Mouse (Mus musculus): ENCODE data around the gene Gm20388. TPM values are rescaled to one million over a fixed set of nuclear protein-coding genes. Genes with fewer than 3 reads are reported as not detected.

Gene Gm20388
- polyA plus RNA-seq, 1 experiment from 2014 or later = 4.4 TPM

- Histone ChIP-seq H3K9ac (replicated peaks) (no peak overlapping the region), H3K27me3 (no peaks in the 10 kb centered on the region), H3K36me3 (peaks cover 82% of the 10 kb centered on the region), H3K4me2 (replicated peaks) (no peak overlapping the region), H3K4me1 (replicated peaks) (0 out of 2 replicates have a peak, but pooled peaks cover 3% of the 10 kb centered on the region), H3K27ac (no peak overlapping the region), H3K4me3 (replicated peaks) (no peak overlapping the region), H3K9me3 (no peaks in the 10 kb centered on the region)
- 95% methylated on average over 11 of the region's 11 CpGs for WGBS
- no peak for ATAC-seq
These were observed 2070.3 kb downstream of the Gm20388 start for GRCm38 (mm10) chr8:121980792-121981519.

DNA sequence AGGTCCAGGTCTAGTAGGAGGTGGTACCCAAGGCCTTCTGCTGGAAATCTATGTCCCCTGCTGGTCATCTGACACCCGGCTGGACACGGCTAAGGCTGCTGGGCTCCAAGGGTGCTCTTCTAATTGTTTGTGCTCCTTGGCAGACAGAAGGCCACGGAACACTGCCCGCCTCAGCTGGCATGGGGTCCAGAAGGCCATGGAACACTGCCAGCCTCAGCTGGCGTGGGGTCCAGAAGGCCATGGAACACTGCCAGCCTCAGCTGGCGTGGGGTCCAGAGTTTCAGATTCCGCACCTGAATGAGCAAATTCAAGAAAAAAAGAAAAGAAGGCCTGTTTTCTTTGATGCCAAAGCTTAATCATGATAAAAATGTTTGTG, 2070.9 kb downstream of the Gm20388 start:
- no peak overlapping the region for H3K9ac ChIP-seq (replicated peaks)
- no peak overlapping the region for H3K4me2 ChIP-seq (replicated peaks)
- H3K4me3 ChIP-seq (replicated peaks) = no peak overlapping the region
- ATAC-seq = no peak
- H3K4me1 ChIP-seq (replicated peaks) = 0 out of 2 replicates have a peak, but pooled peaks cover 3% of the 10 kb centered on the region
- 85% methylated on average over 7 of the region's 7 CpGs for WGBS
- H3K36me3 ChIP-seq = peaks cover 81% of the 10 kb centered on the region
- H3K27ac ChIP-seq = no peak overlapping the region
- H3K27me3 ChIP-seq = no peaks in the 10 kb centered on the region
- H3K9me3 ChIP-seq = no peaks in the 10 kb centered on the region

GRCm38 (mm10) chr8:121985673-121986072, 2075.0 kb downstream of the Gm20388 start:
- Histone ChIP-seq H3K9ac (replicated peaks) (no peak overlapping the region), H3K27ac (no peak overlapping the region), H3K27me3 (no peaks in the 10 kb centered on the region), H3K4me1 (replicated peaks) (0 out of 2 replicates have a peak, but pooled peaks cover 3% of the 10 kb centered on the region), H3K4me3 (replicated peaks) (no peak overlapping the region), H3K4me2 (replicated peaks) (no peak overlapping the region), H3K36me3 (peaks cover 79% of the 10 kb centered on the region), H3K9me3 (no peaks in the 10 kb centered on the region)
- no peak for ATAC-seq
- WGBS = 99% methylated on average over 3 of the region's 3 CpGs

DNA sequence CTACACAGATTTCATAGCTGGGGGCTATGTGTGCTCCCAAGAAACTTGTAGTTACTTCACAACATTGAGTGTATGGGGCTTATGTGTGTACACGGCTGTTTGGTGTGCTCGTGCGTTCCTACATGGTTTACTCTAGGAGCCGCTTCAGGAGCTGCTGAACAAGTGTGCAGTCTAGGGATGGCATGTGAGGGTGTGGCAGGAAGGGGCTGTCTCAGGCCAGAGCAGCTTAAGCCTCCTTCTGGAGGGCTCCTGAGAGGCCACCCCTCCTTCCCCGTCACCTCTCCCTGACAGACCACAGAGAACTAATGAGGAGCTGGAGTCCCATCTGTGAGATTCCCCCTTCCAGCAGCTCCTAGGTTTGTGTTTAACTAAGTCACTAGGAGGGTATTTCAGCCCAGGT, 2077.3 kb downstream of the Gm20388 start:
- no peak overlapping the region for H3K27ac ChIP-seq
- WGBS = 94% methylated on average over 5 of the region's 5 CpGs
- H3K36me3 ChIP-seq = peaks cover 79% of the 10 kb centered on the region
- H3K4me3 ChIP-seq (replicated peaks) = no peak overlapping the region
- H3K9me3 ChIP-seq = no peaks in the 10 kb centered on the region
- H3K9ac ChIP-seq (replicated peaks) = no peak overlapping the region
- ATAC-seq = no peak
- no peaks in the 10 kb centered on the region for H3K27me3 ChIP-seq
- H3K4me2 ChIP-seq (replicated peaks) = no peak overlapping the region
- no peaks in the 10 kb centered on the region for H3K4me1 ChIP-seq (replicated peaks)

DNA sequence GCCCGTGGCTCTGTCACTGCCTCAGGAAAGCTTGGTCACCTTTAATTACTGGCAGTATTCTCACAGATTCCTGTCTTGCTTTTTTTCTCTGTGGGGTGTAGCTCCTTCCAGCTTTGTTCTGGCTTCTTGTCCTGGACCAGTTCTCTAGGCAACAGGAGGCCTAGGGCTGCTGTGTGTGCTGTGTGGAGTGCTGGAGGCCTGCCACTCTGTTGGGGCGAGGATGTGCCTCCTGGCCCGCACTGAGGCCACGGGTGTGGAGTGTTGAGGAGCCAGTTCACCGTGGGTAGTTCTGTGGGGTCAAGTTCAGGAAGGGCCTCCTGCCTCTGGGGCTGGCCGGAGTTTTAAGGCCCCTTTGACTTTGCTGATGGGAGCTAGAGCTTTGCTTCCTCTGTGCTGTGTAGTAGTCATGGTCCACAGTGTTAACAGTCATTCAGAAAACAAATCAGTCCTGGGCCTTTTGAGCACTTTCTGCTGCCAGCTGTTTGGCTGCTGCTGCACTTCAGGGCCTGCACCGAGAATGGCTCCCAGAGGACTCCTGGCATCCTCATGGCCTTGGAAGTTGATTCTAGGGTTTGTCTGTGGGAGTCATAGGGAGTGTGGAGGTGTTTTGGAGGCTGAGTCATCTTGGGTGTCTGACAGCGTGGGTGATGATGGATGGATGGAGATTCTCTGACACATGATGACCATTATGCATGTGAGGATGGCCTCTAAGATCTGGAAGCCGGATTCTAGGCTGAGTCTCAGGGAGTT, 2080.0 kb downstream of the Gm20388 start:
- no peak overlapping the region for H3K27ac ChIP-seq
- no peaks in the 10 kb centered on the region for H3K27me3 ChIP-seq
- H3K9me3 ChIP-seq = no peaks in the 10 kb centered on the region
- no peak overlapping the region for H3K4me2 ChIP-seq (replicated peaks)
- ATAC-seq = no peak
- 91% methylated on average over 9 of the region's 9 CpGs for WGBS
- H3K9ac ChIP-seq (replicated peaks) = no peak overlapping the region
- peaks cover 77% of the 10 kb centered on the region for H3K36me3 ChIP-seq
- H3K4me1 ChIP-seq (replicated peaks) = no peaks in the 10 kb centered on the region
- no peak overlapping the region for H3K4me3 ChIP-seq (replicated peaks)

- Histone ChIP-seq H3K9ac (replicated peaks) (no peak overlapping the region), H3K4me1 (replicated peaks) (no peaks in the 10 kb centered on the region), H3K4me3 (replicated peaks) (no peak overlapping the region), H3K27ac (no peak overlapping the region), H3K4me2 (replicated peaks) (no peak overlapping the region), H3K9me3 (no peaks in the 10 kb centered on the region), H3K36me3 (peaks cover 74% of the 10 kb centered on the region), H3K27me3 (no peaks in the 10 kb centered on the region)
- WGBS = 96% methylated on average over 7 of the region's 7 CpGs
- ATAC-seq = no peak
These were observed 2081.0 kb downstream of the Gm20388 start for GRCm38 (mm10) chr8:121991611-121992010.

- WGBS = 94% methylated on average over 4 of the region's 4 CpGs
- peaks cover 77% of the 10 kb centered on the region for H3K36me3 ChIP-seq
These were observed 2082.3 kb downstream of the Gm20388 start for GRCm38 (mm10) chr8:121992911-121993310.

DNA sequence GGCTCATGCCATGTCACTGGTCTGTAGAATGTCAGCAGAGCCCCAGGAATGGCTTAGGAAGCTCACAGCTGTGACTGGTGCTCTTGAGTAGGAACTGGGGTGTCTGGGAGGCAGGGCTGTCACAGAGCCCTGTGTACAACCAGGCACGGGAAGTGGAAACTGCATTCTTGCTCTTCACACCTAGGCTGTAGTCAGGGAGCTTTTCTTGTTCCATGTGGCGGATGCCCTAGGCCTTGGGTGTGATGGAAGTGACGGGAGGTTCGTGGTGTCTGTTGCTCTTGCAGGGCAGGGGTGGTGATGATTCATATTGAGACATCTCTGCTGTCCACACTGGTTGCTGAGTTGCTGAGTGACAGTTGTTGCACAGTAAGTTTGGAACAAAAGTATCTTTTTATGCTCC, 2084.5 kb downstream of the Gm20388 start:
- Histone ChIP-seq H3K9ac (replicated peaks) (no peak overlapping the region), H3K9me3 (no peaks in the 10 kb centered on the region), H3K27ac (no peak overlapping the region), H3K27me3 (no peaks in the 10 kb centered on the region), H3K36me3 (peaks cover 83% of the 10 kb centered on the region), H3K4me3 (replicated peaks) (no peak overlapping the region), H3K4me1 (replicated peaks) (no peaks in the 10 kb centered on the region), H3K4me2 (replicated peaks) (no peak overlapping the region)
- no peak for ATAC-seq
- 90% methylated on average over 4 of the region's 4 CpGs for WGBS

More at GRCm38 (mm10) chr8:121992911-121993310, 2082.3 kb downstream of the Gm20388 start:
- Histone ChIP-seq H3K27me3 (no peaks in the 10 kb centered on the region), H3K4me1 (replicated peaks) (no peaks in the 10 kb centered on the region), H3K27ac (no peak overlapping the region), H3K9ac (replicated peaks) (no peak overlapping the region), H3K4me3 (replicated peaks) (no peak overlapping the region), H3K9me3 (no peaks in the 10 kb centered on the region), H3K4me2 (replicated peaks) (no peak overlapping the region)
- no peak for ATAC-seq

DNA sequence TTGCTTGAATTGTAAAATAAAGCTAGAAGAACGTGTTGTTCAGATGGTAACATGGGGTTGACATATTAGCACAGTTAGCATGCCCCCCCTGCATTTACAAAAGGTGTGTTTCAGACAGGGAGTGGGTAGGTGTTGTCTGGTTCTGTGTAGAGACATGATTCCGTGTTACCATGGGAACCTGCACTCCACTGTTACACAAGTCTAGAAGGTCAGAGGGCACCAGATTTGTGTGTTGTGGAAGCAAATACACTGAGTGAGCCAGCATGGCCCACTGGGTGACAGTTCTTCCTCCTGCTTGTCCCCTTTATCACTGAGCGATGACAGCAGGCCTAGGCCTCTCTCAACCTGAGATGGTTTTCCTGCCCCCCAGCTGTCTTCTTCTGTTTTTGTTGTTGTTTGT, 2085.3 kb downstream of the Gm20388 start:
- H3K36me3 ChIP-seq = peaks cover 83% of the 10 kb centered on the region
- no peak overlapping the region for H3K9ac ChIP-seq (replicated peaks)

DNA sequence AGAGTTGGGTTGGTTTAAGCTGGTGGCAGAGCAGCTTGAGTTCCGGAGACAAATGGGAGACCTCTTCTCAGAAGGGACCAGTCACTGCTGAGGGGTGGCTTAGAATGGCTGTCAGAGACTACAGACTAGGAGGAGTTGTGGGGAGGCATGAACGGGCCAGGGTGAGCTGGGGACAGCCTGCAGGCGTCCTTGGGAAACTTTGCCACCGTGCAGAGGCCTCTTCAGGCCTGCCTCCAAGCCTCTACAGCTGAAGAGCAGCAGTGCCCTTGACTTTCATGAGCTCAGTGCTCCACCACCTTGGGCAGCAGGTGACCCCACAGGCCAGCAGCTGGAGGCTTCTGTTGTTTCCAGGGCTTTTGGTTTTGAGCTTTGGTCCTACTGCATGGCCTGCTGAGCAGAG, 2088.0 kb downstream of the Gm20388 start:
- Histone ChIP-seq H3K36me3 (peaks cover 82% of the 10 kb centered on the region), H3K4me1 (replicated peaks) (peaks cover 1% of the 10 kb centered on the region; the same call in 1 of the 2 replicates), H3K9me3 (no peaks in the 10 kb centered on the region), H3K27ac (no peak overlapping the region), H3K4me3 (replicated peaks) (no peak overlapping the region), H3K4me2 (replicated peaks) (no peak overlapping the region), H3K9ac (replicated peaks) (no peak overlapping the region), H3K27me3 (no peaks in the 10 kb centered on the region)
- ATAC-seq = no peak
- WGBS = 93% methylated on average over 4 of the region's 4 CpGs

More for the DNA sequence above, 2085.3 kb downstream of the Gm20388 start:
- H3K9me3 ChIP-seq = no peaks in the 10 kb centered on the region
- H3K4me1 ChIP-seq (replicated peaks) = no peaks in the 10 kb centered on the region
- no peak for ATAC-seq
- no peaks in the 10 kb centered on the region for H3K27me3 ChIP-seq
- H3K27ac ChIP-seq = no peak overlapping the region
- 92% methylated on average over 3 of the region's 3 CpGs for WGBS
- H3K4me2 ChIP-seq (replicated peaks) = no peak overlapping the region
- no peak overlapping the region for H3K4me3 ChIP-seq (replicated peaks)

DNA sequence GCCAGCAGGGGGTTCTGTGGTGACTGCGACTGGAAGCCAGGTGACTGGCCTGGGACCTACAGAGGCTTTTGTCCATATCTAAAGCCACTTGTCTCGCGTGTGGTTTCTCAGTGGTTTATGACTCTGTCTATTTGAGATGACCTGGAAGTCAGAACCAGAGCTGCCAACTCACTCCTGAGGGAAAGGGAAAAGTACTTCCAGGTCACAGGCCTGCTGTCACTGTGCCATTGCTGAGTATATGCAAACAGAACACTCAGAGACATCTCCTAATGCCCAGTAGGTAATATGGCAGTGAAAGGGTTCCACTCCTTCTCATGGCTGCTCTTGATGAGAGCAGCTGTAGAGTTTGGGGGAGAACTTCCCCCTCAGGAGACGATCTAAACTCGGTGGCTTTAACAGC, 2088.6 kb downstream of the Gm20388 start:
- no peak for ATAC-seq
- WGBS = 93% methylated on average over 5 of the region's 5 CpGs
- Histone ChIP-seq H3K9ac (replicated peaks) (no peak overlapping the region), H3K4me1 (replicated peaks) (peaks cover 7% of the 10 kb centered on the region), H3K27ac (no peak overlapping the region), H3K27me3 (no peaks in the 10 kb centered on the region), H3K36me3 (peaks cover 84% of the 10 kb centered on the region), H3K4me3 (replicated peaks) (no peak overlapping the region), H3K9me3 (no peaks in the 10 kb centered on the region), H3K4me2 (replicated peaks) (no peak overlapping the region)

DNA sequence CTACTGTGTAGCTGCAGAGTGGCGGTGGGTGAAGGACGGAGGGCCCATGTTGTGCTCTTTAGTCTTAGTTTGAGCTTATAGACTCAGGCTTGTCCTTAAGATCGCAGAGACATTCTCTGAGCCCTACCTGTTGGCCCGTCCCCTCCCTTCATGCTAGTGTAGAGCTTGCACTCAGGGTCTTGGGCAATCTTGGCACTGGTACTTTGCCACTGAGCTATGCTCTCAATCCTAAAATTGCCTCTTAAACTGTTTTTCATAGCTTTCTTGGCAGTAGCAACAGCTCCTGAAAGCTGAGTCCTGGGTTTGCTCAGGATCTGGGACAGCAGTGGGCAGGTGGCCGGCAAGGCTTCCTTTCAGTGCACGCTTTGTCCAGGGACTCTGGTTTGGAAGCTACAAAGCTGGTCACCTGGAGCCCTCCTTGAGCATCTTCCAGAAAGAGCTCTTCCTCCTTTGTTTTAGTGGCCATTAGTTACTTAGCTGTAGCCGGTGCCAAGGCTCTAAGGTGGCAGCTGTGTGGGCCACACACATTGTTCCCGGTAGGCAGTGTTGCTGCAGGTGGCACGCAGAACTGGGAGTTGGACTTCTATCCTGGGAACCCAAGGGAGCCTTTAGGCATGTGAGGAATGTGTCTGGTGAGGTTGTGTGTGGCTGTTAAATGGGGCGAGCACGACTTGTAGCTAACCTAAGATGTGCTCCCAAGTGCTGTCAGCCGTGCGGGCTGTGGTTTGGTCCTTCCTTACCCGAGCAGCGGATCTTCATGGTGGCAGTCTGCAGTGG, 2090.9 kb downstream of the Gm20388 start:
- WGBS = 94% methylated on average over 15 of the region's 15 CpGs
- Histone ChIP-seq H3K4me1 (replicated peaks) (peaks cover 7% of the 10 kb centered on the region), H3K4me3 (replicated peaks) (no peak overlapping the region), H3K9ac (replicated peaks) (no peak overlapping the region), H3K36me3 (peaks cover 85% of the 10 kb centered on the region), H3K9me3 (no peaks in the 10 kb centered on the region), H3K4me2 (replicated peaks) (no peak overlapping the region), H3K27me3 (no peaks in the 10 kb centered on the region), H3K27ac (no peak overlapping the region)
- ATAC-seq = no peak

All from midbrain, embryonic 13.5 days (tissue).